In genomic region chr6:145445811-145446500, GRCm38 (mm10) we compare ENCODE assay signal across 9 mouse cellular contexts.
DNase-seq lines count a peak whose midpoint lies in the region; ATAC-seq and TF ChIP-seq lines count a peak whose summit lies in the region.
"Had no signal": no experiment of that assay in that cellular context is flagged by ENCODE, and none has a peak within 500 bp of the region (broad histone marks: within the 10 kb centered on the region; RNA-seq: fewer than 3 reads in every experiment).

No protein-coding gene starts in this region.

- 0 out of 2 replicates have a peak overlapping the region, but pooled peaks have one; percentile 48 for H3K27ac ChIP-seq in intestine, embryonic 15.5 days
- H3K27ac ChIP-seq in intestine, postnatal 0 days (ENCODE audit: low read depth, low read length): no peak overlapping the region
- H3K27ac ChIP-seq in embryonic facial prominence, embryonic 15.5 days (replicated peaks): peak overlapping the region; percentile 82
- H3K27ac ChIP-seq: midbrain, embryonic 15.5 days had no signal

- 52% methylated on average over 8 of the region's 8 CpGs for WGBS in intestine, embryonic 15.5 days
- 57% methylated on average over 8 of the region's 8 CpGs for WGBS in intestine, postnatal 0 days
- 35% methylated on average over 8 of the region's 8 CpGs for WGBS in embryonic facial prominence, embryonic 15.5 days

- no peak for ATAC-seq in intestine, embryonic 15.5 days
- no peak for ATAC-seq in intestine, postnatal 0 days
- ATAC-seq in embryonic facial prominence, embryonic 15.5 days (ENCODE audit: insufficient number of reproducible peaks, low FRiP score, low TSS enrichment, low read depth): peak; percentile 45; the same call in 1 of the 2 replicates
- no peak for ATAC-seq in megakaryocyte, adult 5-6 weeks (ENCODE audit: poor library complexity, severe bottlenecking)
- ATAC-seq: midbrain, embryonic 15.5 days had no signal

- H3K4me1 ChIP-seq in intestine, embryonic 15.5 days (replicated peaks): 0 out of 2 replicates have a peak, but pooled peaks cover 7% of the 10 kb centered on the region
- H3K4me1 ChIP-seq in intestine, postnatal 0 days (replicated peaks; ENCODE audit: control insufficient read depth, insufficient read depth, low read length): no peaks in the 10 kb centered on the region
- H3K4me1 ChIP-seq in embryonic facial prominence, embryonic 15.5 days: peaks cover 60% of the 10 kb centered on the region
- H3K4me1 ChIP-seq: midbrain, embryonic 15.5 days had no signal

- no peak overlapping the region for H3K4me2 ChIP-seq in intestine, embryonic 15.5 days (replicated peaks)
- no peak overlapping the region for H3K4me2 ChIP-seq in intestine, postnatal 0 days (replicated peaks; ENCODE audit: low read depth)
- H3K4me2 ChIP-seq in embryonic facial prominence, embryonic 15.5 days (replicated peaks): no peak overlapping the region
- H3K4me2 ChIP-seq: midbrain, embryonic 15.5 days had no signal

- H3K36me3 ChIP-seq in intestine, embryonic 15.5 days: no peaks in the 10 kb centered on the region
- no peaks in the 10 kb centered on the region for H3K36me3 ChIP-seq in intestine, postnatal 0 days (ENCODE audit: control insufficient read depth, insufficient read depth)
- H3K36me3 ChIP-seq in embryonic facial prominence, embryonic 15.5 days: no peaks in the 10 kb centered on the region
- H3K36me3 ChIP-seq: midbrain, embryonic 15.5 days had no signal

- no peak for TF ChIP-seq CTCF in intestine, postnatal 0 days (IDR thresholded peaks at IDR 0.05; ENCODE audit: low read depth)

- no peak overlapping the region for H3K4me3 ChIP-seq in intestine, embryonic 15.5 days (replicated peaks)
- H3K4me3 ChIP-seq in intestine, postnatal 0 days (ENCODE audit: low read depth, low read length): no peak overlapping the region
- no peak overlapping the region for H3K4me3 ChIP-seq in embryonic facial prominence, embryonic 15.5 days (replicated peaks)
- H3K4me3 ChIP-seq: midbrain, embryonic 15.5 days had no signal

- H3K9ac ChIP-seq in intestine, embryonic 15.5 days: no peak overlapping the region
- H3K9ac ChIP-seq in intestine, postnatal 0 days (ENCODE audit: low read depth, low read length): no peak overlapping the region
- H3K9ac ChIP-seq in embryonic facial prominence, embryonic 15.5 days: no peak overlapping the region
- H3K9ac ChIP-seq: midbrain, embryonic 15.5 days had no signal

- no peaks in the 10 kb centered on the region for H3K9me3 ChIP-seq in intestine, embryonic 15.5 days
- no peaks in the 10 kb centered on the region for H3K9me3 ChIP-seq in intestine, postnatal 0 days (ENCODE audit: control insufficient read depth)
- H3K9me3 ChIP-seq in embryonic facial prominence, embryonic 15.5 days (replicated peaks): no peaks in the 10 kb centered on the region
- H3K9me3 ChIP-seq: midbrain, embryonic 15.5 days had no signal

- H3K27me3 ChIP-seq in intestine, embryonic 15.5 days (replicated peaks): no peaks in the 10 kb centered on the region
- no peaks in the 10 kb centered on the region for H3K27me3 ChIP-seq in intestine, postnatal 0 days (replicated peaks; ENCODE audit: control insufficient read depth, insufficient read depth, low read length)
- H3K27me3 ChIP-seq in embryonic facial prominence, embryonic 15.5 days: no peaks in the 10 kb centered on the region
- H3K27me3 ChIP-seq: midbrain, embryonic 15.5 days had no signal

- peak; percentile 36 for DNase-seq in Muller cell, postnatal 12 days (ENCODE audit: inconsistent ontology term)
- DNase-seq in kidney, postnatal 4 days: peak; percentile 28 to 50
- DNase-seq in cerebellum, postnatal 4 days (ENCODE audit: low spot score in 2 of 2): no peak
- DNase-seq in spleen, adult 12 weeks (ENCODE audit: low spot score): no peak

Comparison
In these comparisons a context has a peak if more than half of its experiments do, and no peak if none do; other contexts are left out.
1. DNase-seq: peak in Muller cell, postnatal 12 days (single experiment) and kidney, postnatal 4 days (2 of 2); none in cerebellum, postnatal 4 days (0 of 2) and spleen, adult 12 weeks (single experiment).